Mouse (Mus musculus) olfactory bulb, adult 2 months (tissue): ENCODE results near the gene B3gnt8. TPM values are rescaled to one million over a fixed set of nuclear protein-coding genes. Genes with fewer than 3 reads are reported as not detected.

Experiments
- H3K27ac ChIP-seq: fragments of 200-500 bp; 2 replicates; pipeline ENCODE4 v1.5.1; 2012; ENCODE audit warnings: low read depth, low read length; ENCODE audit not compliant: insufficient read depth
- H3K4me1 ChIP-seq: fragments of 200-500 bp; 2 replicates; pipeline ENCODE4 v1.6.1; 2012; ENCODE audit warnings: low read length; ENCODE audit not compliant: control insufficient read depth, insufficient read depth
- H3K4me3 ChIP-seq: fragments of 200-500 bp; 2 replicates; pipeline ENCODE4 v1.5.1; 2012; ENCODE audit warnings: mild to moderate bottlenecking, low read depth, low read length, moderate library complexity; ENCODE audit not compliant: insufficient read depth
- CTCF ChIP-seq: fragments of 200-500 bp; IDR thresholded peaks from 2 replicates; pipeline ENCODE4 v1.5.1; 2012; ENCODE audit warnings: low read depth, mild to moderate bottlenecking, low read length, moderate library complexity; ENCODE audit not compliant: insufficient read depth
- POLR2A ChIP-seq: fragments of 200-500 bp; IDR thresholded peaks from 2 replicates; pipeline ENCODE4 v1.6.1; 2012; ENCODE audit warnings: mild to moderate bottlenecking, low read depth, low read length, moderate library complexity; ENCODE audit not compliant: insufficient read depth
- WGBS: fragments of 180-500 bp; shearing (Covaris S2); methylation state at CpG from one replicate; pipeline ENCODE4 v1.1.7; 2018; 5-methylcytosine and 5-hydroxymethylcytosine counted together
- polyA plus RNA-seq: library from polyadenylated mRNA; stranded (reverse); fragments of >200 nt; gene quantifications from 2 replicates; pipeline ENCODE4 v1.2.4, GENCODE M21; 2012; ENCODE audit warnings: low replicate concordance; ENCODE audit not compliant: missing spikeins, insufficient read depth, insufficient read length

The B3gnt8 gene
- polyA plus RNA-seq, 1 experiment = not detected

DNA sequence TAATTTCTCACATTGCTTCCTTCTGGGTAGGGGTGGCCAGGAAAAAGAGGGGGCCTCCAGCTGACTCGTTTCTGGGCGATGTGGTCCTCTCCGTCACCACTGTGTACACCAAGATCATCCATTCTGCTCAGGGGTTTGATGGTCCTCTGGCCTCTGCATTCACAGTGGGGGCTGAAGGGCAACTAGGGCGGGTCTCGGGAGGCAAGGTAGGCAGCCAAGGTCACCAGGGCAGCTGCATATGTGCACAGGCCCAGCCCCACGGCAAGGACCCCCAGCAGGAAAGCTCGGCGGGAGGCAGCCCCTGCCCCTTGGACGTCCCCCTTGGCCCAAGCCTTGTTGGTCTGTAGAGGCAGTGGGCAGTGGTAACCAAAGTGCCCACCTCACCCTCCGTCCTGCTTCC, 42.7 kb downstream of the B3gnt8 start:
- H3K27ac ChIP-seq = no peak overlapping the region
- no peaks in the 10 kb centered on the region for H3K4me1 ChIP-seq
- TF ChIP-seq POLR2A = no peak
- no peak for TF ChIP-seq CTCF
- 93% methylated on average over 10 of the region's 10 CpGs for WGBS
- H3K4me3 ChIP-seq = no peak overlapping the region

DNA sequence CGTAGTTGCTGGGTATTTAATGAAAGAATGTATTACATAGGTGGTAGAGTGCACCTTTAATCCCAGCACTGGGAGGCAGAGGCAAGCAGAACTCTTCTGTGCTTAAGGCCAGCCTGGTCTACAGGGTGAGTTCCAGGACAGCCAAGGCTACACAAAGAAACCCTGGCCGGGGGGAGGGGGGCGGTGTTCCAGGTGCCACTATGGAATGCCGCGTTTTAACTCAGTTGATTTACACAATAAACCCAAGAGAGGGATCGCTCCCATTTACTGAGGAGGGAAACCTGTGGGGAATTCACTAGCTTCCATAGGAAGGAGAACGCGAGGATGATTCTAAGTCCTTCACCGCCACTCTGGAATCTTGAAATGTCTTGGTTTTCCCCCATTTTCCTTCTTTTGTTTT, 43.2 kb downstream of the B3gnt8 start:
- TF ChIP-seq POLR2A = no peak
- no peak for TF ChIP-seq CTCF
- Histone ChIP-seq H3K4me1 (0 out of 2 replicates have a peak, but pooled peaks cover 2% of the 10 kb centered on the region), H3K4me3 (no peak overlapping the region), H3K27ac (no peak overlapping the region)
- WGBS = 81% methylated on average over 9 of the region's 9 CpGs

DNA sequence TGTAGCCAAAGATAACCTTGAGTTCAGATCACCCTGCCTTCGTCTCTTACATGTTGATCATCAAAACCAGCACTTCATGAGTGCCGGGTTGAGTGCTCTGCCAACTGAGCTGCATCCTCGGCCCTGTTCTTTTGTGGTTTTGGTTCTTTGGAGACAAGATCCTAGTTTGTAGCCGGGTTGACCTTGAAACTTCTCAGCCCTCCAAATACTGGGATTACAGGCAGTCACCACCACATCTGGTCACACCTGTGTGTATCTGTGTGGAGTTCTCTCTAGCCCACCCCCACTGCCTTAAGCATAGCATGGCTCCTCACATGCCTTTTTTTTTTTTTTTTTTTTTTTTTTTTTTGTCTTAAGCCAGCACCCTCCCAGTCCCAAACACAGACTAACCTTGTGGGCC, 43.6 kb downstream of the B3gnt8 start:
- TF ChIP-seq POLR2A (no peak), CTCF (no peak)
- Histone ChIP-seq H3K4me1 (0 out of 2 replicates have a peak, but pooled peaks cover 2% of the 10 kb centered on the region), H3K4me3 (no peak overlapping the region), H3K27ac (no peak overlapping the region)
- WGBS = 89% methylated on average over 4 of the region's 4 CpGs

DNA sequence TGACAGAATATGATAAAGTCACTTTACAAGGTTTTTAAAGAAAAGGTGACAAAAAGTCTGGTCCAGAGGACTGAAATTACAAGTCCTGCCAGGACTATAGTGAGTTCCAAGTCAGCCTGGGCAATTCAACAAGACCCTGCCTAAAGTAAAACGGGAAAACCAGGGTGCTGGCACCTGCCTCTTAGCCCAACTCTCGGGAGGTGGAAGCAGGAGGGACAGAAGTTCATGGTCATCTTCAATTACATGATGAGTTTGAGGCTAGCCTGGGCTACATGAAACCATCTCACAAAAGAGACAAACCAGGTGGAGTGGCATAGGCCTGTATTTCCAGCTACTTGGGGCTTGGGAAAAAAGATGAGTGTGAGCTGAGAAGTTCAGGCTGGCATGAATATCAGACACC, 45.2 kb downstream of the B3gnt8 start:
- H3K27ac ChIP-seq = no peak overlapping the region
- TF ChIP-seq POLR2A = no peak
- TF ChIP-seq CTCF = no peak
- no peak overlapping the region for H3K4me3 ChIP-seq
- peaks cover 12% of the 10 kb centered on the region; the same call in 1 of the 2 replicates for H3K4me1 ChIP-seq
- 74% methylated on average over 2 of the region's 2 CpGs for WGBS

DNA sequence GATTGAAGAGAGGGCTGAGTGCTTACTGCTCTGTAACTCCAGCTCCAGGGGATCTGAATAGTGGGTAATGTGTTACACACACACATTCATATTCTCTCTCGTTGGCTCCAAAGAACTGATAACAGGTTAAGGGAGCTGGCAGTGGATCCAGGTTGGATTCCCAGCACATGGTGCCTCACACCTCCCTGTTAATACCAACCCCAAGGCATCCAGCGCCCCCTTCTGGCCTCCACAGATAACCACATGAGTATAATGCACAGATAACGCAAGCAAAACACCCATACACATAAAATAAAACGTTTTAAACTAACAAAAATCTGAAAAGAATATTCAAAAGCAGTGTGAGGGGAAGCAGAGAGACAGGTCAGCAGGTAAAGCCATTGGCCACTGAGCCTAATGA, 46.0 kb downstream of the B3gnt8 start:
- Histone ChIP-seq H3K4me3 (no peak overlapping the region), H3K27ac (no peak overlapping the region), H3K4me1 (peaks cover 13% of the 10 kb centered on the region; the same call in 1 of the 2 replicates)
- no peak for TF ChIP-seq POLR2A
- no peak for TF ChIP-seq CTCF
- 56% methylated on average over 4 of the region's 4 CpGs for WGBS

DNA sequence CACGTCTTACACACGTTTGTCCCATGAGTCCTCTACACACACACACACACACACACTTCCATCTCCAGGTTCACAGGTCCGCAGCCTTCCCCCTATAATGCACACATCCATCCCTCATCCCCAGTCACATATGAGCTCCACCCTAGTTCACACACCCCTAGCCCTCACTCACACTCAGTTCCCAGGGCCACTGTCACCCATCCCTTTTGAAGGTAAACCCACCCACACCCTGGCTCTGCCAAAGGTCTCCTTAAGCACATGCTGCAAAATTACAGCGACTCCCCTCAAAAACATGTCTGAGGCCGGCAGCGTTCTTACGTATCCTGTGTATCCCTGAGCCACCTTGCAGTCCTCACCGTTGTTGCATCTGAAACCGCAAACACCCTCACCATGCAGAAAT, 47.8 kb downstream of the B3gnt8 start:
- TF ChIP-seq POLR2A = no peak
- no peak for TF ChIP-seq CTCF
- Histone ChIP-seq H3K4me1 (peaks cover 13% of the 10 kb centered on the region; the same call in 1 of the 2 replicates), H3K4me3 (peak overlapping the region; percentile 68), H3K27ac (peak overlapping the region; percentile 57; the same call in 1 of the 2 replicates)
- WGBS = 21% methylated on average over 9 of the region's 9 CpGs

DNA sequence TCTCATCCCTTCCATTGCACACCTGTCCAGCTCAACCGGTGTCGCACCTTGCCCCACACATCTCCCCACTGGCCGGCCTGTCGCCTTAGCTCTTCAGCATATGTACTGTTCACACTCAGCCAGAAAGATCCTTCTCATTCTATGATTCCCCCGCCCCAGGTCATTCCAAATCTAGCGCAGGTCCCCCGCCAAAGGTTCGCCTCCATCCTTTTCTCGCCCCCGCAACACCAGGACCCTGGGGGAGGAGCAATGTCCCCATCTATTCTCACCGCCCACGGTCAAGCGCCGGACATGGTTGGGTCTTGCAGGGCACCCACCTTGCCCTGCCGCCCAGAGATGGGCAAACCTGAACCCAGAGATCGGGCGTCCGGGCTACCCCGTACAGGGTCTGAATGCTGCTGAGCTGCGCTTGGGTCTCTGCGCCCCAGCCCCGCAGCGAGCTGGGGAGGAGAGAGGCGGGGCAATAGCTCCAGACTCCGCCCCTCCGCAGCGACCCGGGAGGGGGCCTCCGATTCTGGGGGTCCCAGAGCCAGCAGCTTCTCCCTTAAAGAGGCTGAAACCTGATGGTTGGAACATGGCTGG, 48.4 kb downstream of the B3gnt8 start, which contains the start of gene Tmem91:
Gene Tmem91 (minus strand): TSS at position 448 of the 582 bp plus-strand sequence.
- TF ChIP-seq CTCF (no peak), POLR2A (peak; percentile 44; the same call in 1 of the 2 replicates)
- peak within 1 kb of the TSS; percentile 68 for H3K4me3 ChIP-seq
- peaks cover 13% of the 10 kb centered on the region; the same call in 1 of the 2 replicates for H3K4me1 ChIP-seq
- 2% methylated on average over 29 of the region's 29 CpGs for WGBS
- H3K27ac ChIP-seq = peak within 1 kb of the TSS; percentile 57

DNA sequence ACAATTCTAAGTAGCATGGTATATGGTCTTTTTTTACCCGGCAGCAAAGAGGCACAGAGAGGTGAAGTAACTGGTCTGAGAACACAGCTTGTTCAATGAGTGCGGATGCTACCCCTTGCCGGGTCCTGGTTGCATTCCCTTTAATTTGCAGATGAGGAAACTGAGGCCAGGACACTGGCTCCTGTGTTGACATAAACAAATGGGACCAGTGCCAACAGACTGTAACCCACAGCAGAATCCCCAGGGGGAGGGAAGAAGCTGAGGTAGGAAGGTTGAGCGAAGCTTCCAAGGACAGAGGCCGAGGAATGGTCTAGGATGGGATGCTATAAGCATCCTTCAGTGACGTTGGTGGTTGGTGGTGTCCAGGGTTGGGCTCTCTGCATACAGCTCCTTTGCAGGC, 49.0 kb downstream of the B3gnt8 start:
- Histone ChIP-seq H3K27ac (no peak overlapping the region), H3K4me3 (no peak overlapping the region), H3K4me1 (peaks cover 13% of the 10 kb centered on the region; the same call in 1 of the 2 replicates)
- TF ChIP-seq CTCF (no peak), POLR2A (no peak)
- 49% methylated on average over 6 of the region's 6 CpGs for WGBS

DNA sequence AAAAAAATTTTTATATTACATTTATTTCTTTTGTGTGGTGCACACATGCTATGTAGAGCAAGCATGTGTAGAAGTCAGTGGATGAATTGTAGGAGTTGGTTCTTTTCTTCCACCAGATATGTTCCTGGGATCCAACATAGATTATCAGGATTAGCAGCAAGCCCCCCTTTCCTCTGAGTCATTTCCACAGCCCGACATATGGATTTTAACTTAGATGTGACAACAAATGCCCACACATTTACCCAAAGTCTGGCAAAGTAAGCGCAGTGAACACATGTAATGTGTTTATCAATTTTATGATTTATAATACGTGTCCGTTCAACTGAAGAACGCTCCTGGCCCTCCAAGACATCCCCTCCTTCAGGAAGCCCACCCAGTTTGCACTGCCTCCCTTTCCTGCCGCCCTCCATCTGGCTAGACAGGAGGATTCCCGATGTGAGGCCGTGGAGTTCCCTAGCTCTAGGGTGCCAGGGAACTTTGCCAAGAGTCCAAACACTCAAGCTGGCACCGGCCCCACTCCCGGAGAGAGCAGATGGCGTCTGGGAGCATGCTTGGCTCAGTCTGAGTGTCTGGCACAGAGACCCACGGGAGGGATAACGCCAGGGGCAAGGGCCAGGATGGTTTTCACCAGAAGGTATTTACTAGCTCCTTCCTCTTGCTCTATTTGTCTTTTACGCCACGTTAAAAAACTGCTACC, 49.8 kb downstream of the B3gnt8 start:
- 0 out of 2 replicates have a peak, but pooled peaks have one; percentile 27 for TF ChIP-seq POLR2A
- TF ChIP-seq CTCF = no peak
- peaks cover 15% of the 10 kb centered on the region; the same call in 1 of the 2 replicates for H3K4me1 ChIP-seq
- no peak overlapping the region for H3K4me3 ChIP-seq
- H3K27ac ChIP-seq = no peak overlapping the region
- 20% methylated on average over 15 of the region's 15 CpGs for WGBS
